Comparison of ENCODE assay signal across 10 mouse cellular contexts in the genomic region with DNA sequence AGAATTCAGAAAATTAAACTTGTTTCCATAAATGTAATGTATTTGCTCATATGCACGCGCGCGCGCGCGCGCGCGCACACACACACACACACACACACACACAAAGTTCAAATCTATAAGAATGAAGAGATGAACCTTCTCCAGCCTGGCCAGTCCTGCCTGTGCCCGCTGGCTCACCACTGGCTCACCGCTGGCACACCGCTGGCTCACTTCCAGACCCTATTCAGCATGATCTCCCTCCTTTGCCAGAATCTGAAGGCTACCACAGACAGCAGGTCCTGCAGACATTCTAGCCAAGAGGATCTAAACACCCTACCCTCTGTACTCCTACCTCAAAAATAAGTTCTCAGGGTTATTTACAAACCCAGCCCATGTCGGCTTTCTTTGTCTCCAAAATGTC.
DNase-seq lines count a peak whose midpoint lies in the region; TF ChIP-seq lines count a peak whose summit lies in the region.
"Had no signal": no experiment of that assay in that cellular context is flagged by ENCODE, and none has a peak within 500 bp of the region (broad histone marks: within the 10 kb centered on the region; RNA-seq: fewer than 3 reads in every experiment).

No protein-coding gene starts in this region.

- WGBS in embryonic facial prominence, embryonic 10.5 days = 80% methylated on average over 14 of the region's 14 CpGs

- no peaks in the 10 kb centered on the region for H3K36me3 ChIP-seq in ES-Bruce4 (ENCODE audit: control insufficient read depth, insufficient read depth, low read length, poor library complexity, severe bottlenecking)
- no peaks in the 10 kb centered on the region for H3K36me3 ChIP-seq in embryonic facial prominence, embryonic 10.5 days (replicated peaks)

- peak overlapping the region; percentile 53 for H3K9ac ChIP-seq in ES-Bruce4 (ENCODE audit: low read depth, poor library complexity, severe bottlenecking)

- TF ChIP-seq CTCF in gastrocnemius, adult 2 months (IDR thresholded peaks at IDR 0.05) = no peak
- TF ChIP-seq CTCF in ES-Bruce4 (IDR thresholded peaks at IDR 0.05; ENCODE audit: low read depth, low read length) = no peak

- H3K27me3 ChIP-seq in ES-Bruce4 (ENCODE audit: control insufficient read depth, insufficient read depth, low read length, poor library complexity, severe bottlenecking) = no peaks in the 10 kb centered on the region
- peaks cover 35% of the 10 kb centered on the region for H3K27me3 ChIP-seq in embryonic facial prominence, embryonic 10.5 days (replicated peaks; ENCODE audit: low read depth, poor library complexity, severe bottlenecking)

- peak; percentile 45 for DNase-seq in gastrocnemius, adult 2 months
- DNase-seq in gastrocnemius, adult 8-10 months (ENCODE audit: low spot score in 2 of 2) = no peak
- DNase-seq in left cerebral cortex, postnatal 4 days = peak; percentile 55
- DNase-seq in left cerebral cortex, adult 11 months (ENCODE audit: low spot score) = no peak
- peak; percentile 68 for DNase-seq in adrenal gland, postnatal 14 days
- DNase-seq in embryonic facial prominence, embryonic 10.5 days (ENCODE audit: low spot score) = no peak
- DNase-seq in thymus, postnatal 36 days = no peak
- DNase-seq: cerebellum, adult 11 months had no signal

- no peak overlapping the region for H3K4me3 ChIP-seq in gastrocnemius, adult 2 months
- peak overlapping the region; percentile 45; the same call in 1 of the 2 replicates for H3K4me3 ChIP-seq in ES-Bruce4 (ENCODE audit: low read depth, low read length)
- H3K4me3 ChIP-seq in embryonic facial prominence, embryonic 10.5 days = no peak overlapping the region

- no peak for TF ChIP-seq POLR2A in ES-Bruce4 (IDR thresholded peaks at IDR 0.05; ENCODE audit: insufficient read depth, low read length)

- intact Hi-C loops in gastrocnemius, adult 2 months (cut with DNase I) = no loop called here
- intact Hi-C loops in left cerebral cortex, postnatal 4 days (cut with DNase I) = no loop called here

- peaks cover 10% of the 10 kb centered on the region for H3K4me1 ChIP-seq in ES-Bruce4 (ENCODE audit: control insufficient read depth, insufficient read depth, low read length)
- peaks cover 42% of the 10 kb centered on the region for H3K4me1 ChIP-seq in embryonic facial prominence, embryonic 10.5 days

- no peak for TF ChIP-seq EP300 in ES-Bruce4 (IDR thresholded peaks at IDR 0.05; ENCODE audit: insufficient read depth, low read depth, low read length)

- H3K27ac ChIP-seq in gastrocnemius, adult 2 months = no peak overlapping the region
- no peak overlapping the region for H3K27ac ChIP-seq in ES-Bruce4 (ENCODE audit: insufficient read depth, low read length)
- no peak overlapping the region for H3K27ac ChIP-seq in embryonic facial prominence, embryonic 10.5 days (replicated peaks)
- H3K27ac ChIP-seq: kidney, postnatal 0 days had no signal

- peaks cover 5% of the 10 kb centered on the region for H3K9me3 ChIP-seq in ES-Bruce4 (replicated peaks; ENCODE audit: control insufficient read depth, insufficient read depth, low read length, poor library complexity, severe bottlenecking)
- H3K9me3 ChIP-seq in embryonic facial prominence, embryonic 10.5 days = no peaks in the 10 kb centered on the region

Comparison
In these comparisons a context has a peak if more than half of its experiments do, and no peak if none do; other contexts are left out.
1. DNase-seq: peak in gastrocnemius, adult 2 months (single experiment), left cerebral cortex, postnatal 4 days (single experiment) and adrenal gland, postnatal 14 days (single experiment); none in gastrocnemius, adult 8-10 months (0 of 2), left cerebral cortex, adult 11 months (single experiment), embryonic facial prominence, embryonic 10.5 days (single experiment) and thymus, postnatal 36 days (0 of 2).